Mouse (Mus musculus) embryo, embryonic 11.5 days (tissue): ENCODE measurements at regions not wholly inside any gene's neighbourhood (a gene's known extent, or its start where the extent isn't known, plus 50 kb on each side); places are given as distances from the start of the nearest gene placed in this dataset.

Source experiments
- DNase-seq: peaks from one replicate; pipeline ENCODE4 v3.0.0-alpha.2; 2012; ENCODE audit warnings: low read depth, low spot score

GRCm38 (mm10) chr4:62808553-62808950 lies 156.8 kb upstream of the Zfp618 start:
- no peak for DNase-seq

GRCm38 (mm10) chr4:62809048-62809447 lies 156.3 kb upstream of the Zfp618 start:
- no peak for DNase-seq

- no peak for DNase-seq
These were observed 145.5 kb upstream of the Zfp618 start for GRCm38 (mm10) chr4:62819889-62820288.

GRCm38 (mm10) chr4:62821288-62821687 lies 144.1 kb upstream of the Zfp618 start:
- DNase-seq: no peak

- DNase-seq: peak; percentile 30
These were observed 142.8 kb upstream of the Zfp618 start for GRCm38 (mm10) chr4:62822568-62822967.

- no peak for DNase-seq
These were observed 142.3 kb upstream of the Zfp618 start for GRCm38 (mm10) chr4:62823082-62823481.

- no peak for DNase-seq
These were observed 141.7 kb upstream of the Zfp618 start for GRCm38 (mm10) chr4:62823555-62824250.

GRCm38 (mm10) chr4:62824581-62824980 lies 140.8 kb upstream of the Zfp618 start:
- no peak for DNase-seq

GRCm38 (mm10) chr4:62825256-62825655 lies 140.1 kb upstream of the Zfp618 start:
- no peak for DNase-seq

GRCm38 (mm10) chr4:62828963-62829362 lies 136.4 kb upstream of the Zfp618 start:
- DNase-seq: no peak

- peak; percentile 17 for DNase-seq
These were observed 131.4 kb upstream of the Zfp618 start for GRCm38 (mm10) chr4:62833944-62834343.

- no peak for DNase-seq
These were observed 128.5 kb upstream of the Zfp618 start for GRCm38 (mm10) chr4:62836875-62837274.

- no peak for DNase-seq
These were observed 114.8 kb upstream of the Zfp618 start for GRCm38 (mm10) chr4:62850526-62850925.

- no peak for DNase-seq
These were observed 112.0 kb upstream of the Zfp618 start for GRCm38 (mm10) chr4:62853335-62853734.

- DNase-seq: no peak
These were observed 109.0 kb upstream of the Zfp618 start for GRCm38 (mm10) chr4:62856406-62856805.

- DNase-seq: no peak
These were observed 102.6 kb upstream of the Zfp618 start for GRCm38 (mm10) chr4:62862756-62863155.

GRCm38 (mm10) chr4:62870391-62870983 lies 94.9 kb upstream of the Zfp618 start:
- no peak for DNase-seq

- no peak for DNase-seq
These were observed 92.8 kb upstream of the Zfp618 start for GRCm38 (mm10) chr4:62872562-62872961.

- no peak for DNase-seq
These were observed 91.4 kb upstream of the Zfp618 start for GRCm38 (mm10) chr4:62873986-62874385.

GRCm38 (mm10) chr4:62878063-62878462 lies 87.3 kb upstream of the Zfp618 start:
- DNase-seq: no peak

GRCm38 (mm10) chr4:62878927-62879326 lies 86.4 kb upstream of the Zfp618 start:
- no peak for DNase-seq

- no peak for DNase-seq
These were observed 83.5 kb upstream of the Zfp618 start for GRCm38 (mm10) chr4:62881824-62882223.

- no peak for DNase-seq
These were observed 83.1 kb upstream of the Zfp618 start for GRCm38 (mm10) chr4:62882276-62882675.
